Mouse (Mus musculus) frontal cortex, postnatal 10 days (tissue): Measurements from ENCODE around the gene Sh3bp5l.
"Not testable (repeated sequence)": the region's sequence is repeated elsewhere in the genome, so short reads cannot be mapped to it uniquely, and the experiment has no call there.

Experiments used
- DNase-seq, 2 experiments: peaks; one replicate each; pipeline ENCODE4 v3.0.0; 2022; ENCODE audit warnings: low spot score in 2 of 2, mixed read lengths in 1 of 2

Sh3bp5l gene

GRCm38 (mm10) chr11:58322824-58323569 is 7.5 kb upstream of the Sh3bp5l start:
- peak; percentile 93 to 96 for DNase-seq

- DNase-seq: no peak
These were observed 6.8 kb upstream of the Sh3bp5l start for GRCm38 (mm10) chr11:58323570-58324340.

- DNase-seq: no peak
These were observed 5.8 kb upstream of the Sh3bp5l start for GRCm38 (mm10) chr11:58324614-58325229.

- no peak for DNase-seq
These were observed 3.7 kb upstream of the Sh3bp5l start for GRCm38 (mm10) chr11:58326781-58327180.

- DNase-seq: peak in 1 of 2 experiments; percentile 44
These were observed 633 bp upstream of the Sh3bp5l start for GRCm38 (mm10) chr11:58329906-58330275.

GRCm38 (mm10) chr11:58331149-58331495 is 598 bp downstream of the Sh3bp5l start:
- no peak for DNase-seq

- no peak for DNase-seq
These were observed 1.0 kb downstream of the Sh3bp5l start for GRCm38 (mm10) chr11:58331546-58331945.

GRCm38 (mm10) chr11:58334746-58335145 is 4.2 kb downstream of the Sh3bp5l start:
- no peak for DNase-seq

- DNase-seq: no peak
These were observed 16.2 kb downstream of the Sh3bp5l start for GRCm38 (mm10) chr11:58346745-58347144.

GRCm38 (mm10) chr11:58350628-58351027 is 20.1 kb downstream of the Sh3bp5l start:
- no peak for DNase-seq

- DNase-seq: no peak
These were observed 20.7 kb downstream of the Sh3bp5l start for GRCm38 (mm10) chr11:58351179-58351578.

- no peak for DNase-seq
These were observed 22.4 kb downstream of the Sh3bp5l start for GRCm38 (mm10) chr11:58352681-58353548.

- no peak for DNase-seq
These were observed 23.2 kb downstream of the Sh3bp5l start for GRCm38 (mm10) chr11:58353709-58354108.

- no peak for DNase-seq
These were observed 24.0 kb downstream of the Sh3bp5l start for GRCm38 (mm10) chr11:58354476-58354875.

GRCm38 (mm10) chr11:58354927-58355326 is 24.4 kb downstream of the Sh3bp5l start:
- DNase-seq: no peak

- DNase-seq: no peak
These were observed 26.5 kb downstream of the Sh3bp5l start for GRCm38 (mm10) chr11:58357042-58357441.

- DNase-seq: no peak
These were observed 27.5 kb downstream of the Sh3bp5l start for GRCm38 (mm10) chr11:58357844-58358534.

GRCm38 (mm10) chr11:58362562-58362961 is 32.0 kb downstream of the Sh3bp5l start:
- DNase-seq: not testable (repeated sequence)

GRCm38 (mm10) chr11:58364454-58364853 is 33.9 kb downstream of the Sh3bp5l start:
- no peak for DNase-seq

GRCm38 (mm10) chr11:58366191-58366590 is 35.7 kb downstream of the Sh3bp5l start:
- DNase-seq: not testable (repeated sequence)

- no peak for DNase-seq
These were observed 46.7 kb downstream of the Sh3bp5l start for GRCm38 (mm10) chr11:58377273-58377672.
